Mouse (Mus musculus) right cerebral cortex, adult 2 months (tissue): Measurements from ENCODE around the gene Fgf4.
"Not testable (repeated sequence)": the region's sequence is repeated elsewhere in the genome, so short reads cannot be mapped to it uniquely, and the experiment has no call there.

Experiments used
- DNase-seq, 2 experiments: peaks; one replicate each; pipeline ENCODE4 v3.0.0; 2021 to 2022; ENCODE audit warnings: low spot score in 2 of 2

Fgf4 gene

GRCm38 (mm10) chr7:144867161-144867560 is 20.0 kb downstream of the Fgf4 start:
- DNase-seq, result no peak

GRCm38 (mm10) chr7:144867602-144868001 is 20.4 kb downstream of the Fgf4 start:
- DNase-seq, result no peak

- DNase-seq, result no peak
Measured at GRCm38 (mm10) chr7:144872420-144872819, 25.3 kb downstream of the Fgf4 start.

- no peak for DNase-seq
Measured at GRCm38 (mm10) chr7:144873160-144873559, 26.0 kb downstream of the Fgf4 start.

- DNase-seq, result no peak
Measured at GRCm38 (mm10) chr7:144874226-144874625, 27.1 kb downstream of the Fgf4 start.

GRCm38 (mm10) chr7:144878401-144878800 is 31.2 kb downstream of the Fgf4 start:
- DNase-seq, result no peak

GRCm38 (mm10) chr7:144883106-144883505 is 35.9 kb downstream of the Fgf4 start:
- DNase-seq, result no peak

- no peak for DNase-seq
Measured at GRCm38 (mm10) chr7:144887672-144888071, 40.5 kb downstream of the Fgf4 start.

GRCm38 (mm10) chr7:144888564-144889299 is 41.6 kb downstream of the Fgf4 start:
- DNase-seq, result no peak

GRCm38 (mm10) chr7:144890661-144891060 is 43.5 kb downstream of the Fgf4 start:
- not testable (repeated sequence) for DNase-seq

- peak in 1 of 2 experiments; percentile 40 for DNase-seq
Measured at GRCm38 (mm10) chr7:144891863-144892262, 44.7 kb downstream of the Fgf4 start.

GRCm38 (mm10) chr7:144892322-144892721 is 45.2 kb downstream of the Fgf4 start:
- DNase-seq, result no peak

- DNase-seq, result peak in 1 of 2 experiments; percentile 44
Measured at GRCm38 (mm10) chr7:144894191-144894590, 47.0 kb downstream of the Fgf4 start.

- no peak for DNase-seq
Measured at GRCm38 (mm10) chr7:144894706-144895105, 47.5 kb downstream of the Fgf4 start.

GRCm38 (mm10) chr7:144895305-144896111 is 48.3 kb downstream of the Fgf4 start:
- DNase-seq, result peak; percentile 75 to 78

GRCm38 (mm10) chr7:144896294-144897218 is 49.4 kb downstream of the Fgf4 start, which contains the start of gene Fgf15:
Gene Fgf15, plus strand, starts transcription at chr7:144896531.
- DNase-seq, result no peak

GRCm38 (mm10) chr7:144898506-144898905 is 51.3 kb downstream of the Fgf4 start:
- no peak for DNase-seq

GRCm38 (mm10) chr7:144905514-144905913 is 58.3 kb downstream of the Fgf4 start:
- DNase-seq, result not testable (repeated sequence)

- peak; percentile 68 to 70 for DNase-seq
Measured at GRCm38 (mm10) chr7:144906708-144907397, 59.7 kb downstream of the Fgf4 start.

- DNase-seq, result no peak
Measured at GRCm38 (mm10) chr7:144907793-144908192, 60.6 kb downstream of the Fgf4 start.

GRCm38 (mm10) chr7:144908705-144909104 is 61.5 kb downstream of the Fgf4 start:
- DNase-seq, result peak in 1 of 2 experiments; percentile 44
